Mouse (Mus musculus): Measurements from ENCODE around the gene Dyrk1a. TPM values are rescaled to one million over a fixed set of nuclear protein-coding genes. Genes with fewer than 3 reads are reported as not detected.
A peak's percentile ranks its signal among the peaks of the same experiment; 100 is the strongest.

Gene Dyrk1a
- total RNA-seq, 2 experiments from 2014 or later = 88.1 to 92.8 TPM

DNA sequence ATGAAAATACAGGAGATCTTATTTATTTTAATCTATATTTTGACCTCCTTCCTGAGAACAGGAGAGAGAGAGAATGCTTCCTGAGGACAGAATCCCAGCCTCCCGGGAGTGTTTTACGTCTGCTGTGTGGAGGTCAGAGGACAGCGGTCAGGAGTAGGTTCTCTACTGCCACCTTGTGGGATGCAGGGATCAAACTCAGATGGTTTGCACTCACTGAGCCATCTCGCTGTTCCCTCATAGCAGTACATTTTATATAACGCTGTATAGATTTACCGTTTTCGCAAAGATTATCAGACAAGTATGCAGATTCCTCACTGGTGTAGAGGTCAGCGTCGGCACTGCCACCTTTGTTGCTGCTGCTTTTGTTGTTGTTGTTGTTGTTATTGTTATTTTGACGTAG, 48.7 kb downstream of the Dyrk1a start:
- intact Hi-C loops (cut with DNase I) = loop anchor here (1.0 to 5.0 kb wide), 2 partner anchors 48 to 91 kb away; partner anchors contain the start of genes Dyrk1a and Vps26c
- DNase-seq (ENCODE audit: low spot score in 2 of 2) = peak; percentile 67 to 71

DNA sequence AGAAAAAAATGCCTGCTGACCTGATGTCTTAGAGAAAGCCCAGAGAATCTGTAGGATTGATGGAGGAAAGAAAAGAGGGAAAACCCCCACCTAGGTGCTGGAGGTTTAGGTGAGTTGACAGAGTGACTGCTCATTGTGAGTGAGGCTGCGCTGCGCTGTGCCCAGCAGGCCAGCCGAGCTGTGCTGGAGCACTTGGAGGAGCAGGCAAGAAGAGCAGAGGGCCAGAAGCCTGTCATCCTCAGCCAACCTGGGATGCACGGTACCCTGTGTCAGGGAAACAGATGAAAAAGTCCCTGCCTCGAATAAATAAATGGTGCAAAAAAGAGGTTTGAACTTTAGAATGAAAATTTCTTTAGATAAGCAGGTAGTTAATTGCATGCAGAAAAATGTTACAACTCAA, 49.5 kb downstream of the Dyrk1a start:
- intact Hi-C loops (cut with DNase I) = loop anchor here (5.0 kb wide), 1 partner anchor 92 kb away; the partner anchor contains the start of gene Vps26c
- no peak for DNase-seq (ENCODE audit: low spot score in 2 of 2)

- no peak for DNase-seq (ENCODE audit: low spot score in 2 of 2)
- intact Hi-C loops (cut with DNase I) = no loop called here
These were observed 55.1 kb downstream of the Dyrk1a start for GRCm38 (mm10) chr16:94624871-94625270.

DNA sequence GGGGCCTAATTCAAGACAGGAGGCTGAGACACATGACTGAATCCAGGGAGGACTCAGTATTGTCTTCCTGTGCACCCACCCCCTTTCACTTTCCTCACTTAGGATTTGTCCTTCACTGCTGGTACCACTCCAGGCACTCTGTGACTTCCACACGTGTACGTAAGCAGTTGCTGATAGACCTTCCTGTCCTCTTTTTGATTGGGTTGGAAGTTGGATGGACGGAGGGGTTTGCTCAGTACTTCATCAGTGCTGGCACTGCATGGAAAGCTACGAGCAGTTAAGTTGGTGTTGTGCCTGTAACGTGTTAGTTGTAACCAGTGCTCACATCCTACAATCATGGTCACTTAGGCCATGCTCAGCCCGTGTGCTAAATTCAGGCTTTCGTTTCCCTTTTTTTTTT, 55.8 kb downstream of the Dyrk1a start:
- intact Hi-C loops (cut with DNase I) = no loop called here
- no peak for DNase-seq (ENCODE audit: low spot score in 2 of 2)

GRCm38 (mm10) chr16:94627736-94628135, 57.9 kb downstream of the Dyrk1a start:
- intact Hi-C loops (cut with DNase I) = no loop called here
- DNase-seq (ENCODE audit: low spot score in 2 of 2) = no peak

- intact Hi-C loops (cut with DNase I) = no loop called here
- DNase-seq (ENCODE audit: low spot score in 2 of 2) = no peak
These were observed 59.3 kb downstream of the Dyrk1a start for GRCm38 (mm10) chr16:94628976-94629729.

DNA sequence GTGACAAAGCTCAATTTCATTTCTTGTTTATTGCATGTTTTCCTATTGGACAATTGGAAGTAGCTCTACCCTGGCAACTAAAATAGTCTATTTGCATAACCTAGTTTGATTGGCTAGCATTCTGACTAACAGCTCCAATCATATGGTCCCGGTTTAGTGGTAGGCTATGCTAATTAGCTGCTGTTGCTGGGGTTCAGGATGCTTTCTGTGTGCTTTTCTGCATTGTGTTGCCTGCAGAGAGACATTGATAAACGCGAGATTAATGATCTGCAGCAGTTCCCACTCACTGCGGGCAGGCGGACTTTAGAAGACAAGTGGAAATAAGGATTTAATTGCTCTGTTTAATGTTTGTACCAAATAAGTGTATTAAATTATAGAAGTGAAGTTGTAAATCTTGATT, 62.2 kb downstream of the Dyrk1a start:
- intact Hi-C loops (cut with DNase I) = no loop called here
- DNase-seq (ENCODE audit: low spot score in 2 of 2) = peak; percentile 36 to 75

GRCm38 (mm10) chr16:94632424-94632963, 62.7 kb downstream of the Dyrk1a start:
- intact Hi-C loops (cut with DNase I) = no loop called here
- no peak for DNase-seq (ENCODE audit: low spot score in 2 of 2)

DNA sequence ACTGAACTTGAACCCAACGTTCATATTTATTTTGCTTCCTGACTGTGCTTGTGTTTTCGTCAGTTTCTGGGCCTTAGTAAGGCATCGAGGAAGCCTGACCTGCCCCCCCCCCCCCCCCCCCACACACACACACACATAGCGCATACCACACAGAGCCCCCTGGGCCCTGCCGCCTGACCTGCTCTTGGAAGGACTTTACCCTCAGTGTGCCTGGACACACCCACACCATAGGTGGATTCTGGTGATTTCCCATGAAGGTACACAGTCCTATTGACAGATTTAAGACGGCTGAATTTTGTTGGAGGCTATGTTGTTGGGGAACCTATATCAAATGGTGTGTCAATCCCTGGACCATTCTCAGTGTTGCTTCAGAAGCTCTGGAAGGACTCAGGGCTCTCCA, 63.2 kb downstream of the Dyrk1a start:
- DNase-seq (ENCODE audit: low spot score in 2 of 2) = no peak
- intact Hi-C loops (cut with DNase I) = no loop called here

GRCm38 (mm10) chr16:94637423-94637822, 67.6 kb downstream of the Dyrk1a start:
- intact Hi-C loops (cut with DNase I) = no loop called here
- no peak for DNase-seq (ENCODE audit: low spot score in 2 of 2)

DNA sequence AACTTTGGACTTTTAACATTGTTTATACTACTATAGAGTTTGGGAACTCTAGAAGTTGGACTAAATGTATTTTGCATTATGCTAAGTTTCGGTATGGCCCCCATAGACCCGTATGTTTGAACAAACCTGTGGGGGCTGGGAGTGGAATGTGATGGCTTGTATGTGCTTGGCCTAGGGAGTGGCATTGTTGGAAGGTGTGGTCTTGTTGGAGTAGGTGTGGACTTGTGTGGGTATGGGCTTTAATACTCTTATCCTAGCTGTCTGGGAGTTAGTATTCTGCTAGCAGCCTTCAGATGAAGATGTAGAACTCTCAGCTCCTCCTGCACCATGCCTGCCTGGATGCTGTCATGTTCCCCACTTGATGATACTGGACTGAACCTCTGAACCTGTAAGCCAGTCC, 72.0 kb downstream of the Dyrk1a start:
- DNase-seq (ENCODE audit: low spot score in 2 of 2) = no peak
- intact Hi-C loops (cut with DNase I) = no loop called here

DNA sequence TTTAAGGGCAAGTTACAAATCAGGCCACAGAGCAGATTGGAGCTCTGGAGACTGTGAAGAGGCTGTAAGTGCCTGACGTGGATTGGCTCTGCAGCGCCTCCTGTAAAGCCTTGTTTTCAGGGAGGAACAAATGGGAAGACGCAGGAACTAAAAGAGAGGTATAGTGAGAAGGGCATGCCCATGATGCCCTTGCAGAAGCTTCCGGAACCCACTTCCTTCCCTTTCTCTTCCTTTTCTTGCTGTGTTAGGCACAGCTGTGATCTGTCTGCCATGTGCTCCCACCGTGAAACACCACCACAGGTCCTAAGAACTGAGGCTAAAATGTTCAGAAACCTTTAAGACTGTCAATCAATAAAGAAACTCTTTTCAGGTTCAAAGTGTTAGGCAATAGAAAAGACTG, 77.3 kb downstream of the Dyrk1a start:
- intact Hi-C loops (cut with DNase I) = no loop called here

DNA sequence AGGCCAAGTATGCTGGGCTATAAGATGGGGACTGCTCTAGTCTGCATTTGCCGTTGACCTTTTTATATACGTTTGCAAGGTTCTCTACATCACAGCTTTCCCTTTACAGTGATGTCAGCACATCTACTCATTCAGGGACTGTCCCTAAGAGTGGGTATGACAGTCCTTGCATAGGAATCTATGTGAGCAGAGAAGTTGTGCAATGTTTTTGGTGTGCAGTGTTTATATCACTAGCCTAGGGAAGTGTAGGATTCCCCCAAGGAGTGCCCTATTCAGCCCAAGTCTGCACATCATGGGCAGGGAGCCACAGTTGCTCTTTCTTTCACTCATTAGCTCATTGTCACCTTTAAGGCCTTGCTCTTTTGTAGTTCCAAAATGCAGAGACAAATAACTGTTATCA, 78.1 kb downstream of the Dyrk1a start:
- DNase-seq (ENCODE audit: low spot score in 2 of 2) = no peak
- intact Hi-C loops (cut with DNase I) = no loop called here

More for the DNA sequence above, 77.3 kb downstream of the Dyrk1a start:
- DNase-seq (ENCODE audit: low spot score in 2 of 2) = no peak

- no peak for DNase-seq (ENCODE audit: low spot score in 2 of 2)
- intact Hi-C loops (cut with DNase I) = loop anchor here (5.0 kb wide), 1 partner anchor 123 kb away; the partner anchor contains the start of gene Vps26c
These were observed 80.1 kb downstream of the Dyrk1a start for GRCm38 (mm10) chr16:94649861-94650260.

DNA sequence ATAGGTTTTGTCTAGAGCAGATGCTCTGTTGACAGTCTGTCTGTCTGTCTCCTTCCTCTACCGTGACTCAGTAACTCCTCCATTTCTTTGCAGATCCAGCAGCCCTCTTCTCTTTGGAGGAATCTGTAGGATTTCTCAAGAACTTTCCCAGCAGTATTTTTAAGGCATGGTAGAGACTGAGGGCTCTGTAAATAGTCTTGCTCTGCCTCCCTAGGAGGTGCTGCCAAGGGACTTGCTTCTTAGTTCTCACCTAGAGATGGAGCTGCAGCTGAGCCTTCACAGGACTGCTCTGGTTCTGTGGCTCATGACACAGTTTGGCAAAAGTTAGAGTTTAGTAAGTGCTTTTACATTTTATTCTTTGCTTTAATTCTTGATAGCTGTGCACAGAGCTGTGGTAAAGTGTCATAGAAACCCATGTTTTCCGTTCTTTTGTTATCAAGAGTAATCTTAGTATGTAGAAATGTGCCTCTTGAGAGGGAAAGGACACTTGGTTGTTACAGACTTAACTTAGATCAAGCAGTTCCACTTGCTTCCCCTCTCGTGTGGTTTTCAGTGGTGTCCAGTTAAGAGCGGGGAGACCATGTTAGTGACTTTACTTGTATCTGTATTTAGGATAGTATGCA, 82.4 kb downstream of the Dyrk1a start:
- intact Hi-C loops (cut with DNase I) = loop anchor here (5.0 kb wide), 1 partner anchor 125 kb away; the partner anchor contains the start of gene Vps26c
- DNase-seq (ENCODE audit: low spot score in 2 of 2) = peak in 1 of 2 experiments; percentile 81

GRCm38 (mm10) chr16:94655083-94655482, 85.3 kb downstream of the Dyrk1a start:
- intact Hi-C loops (cut with DNase I) = no loop called here
- no peak for DNase-seq (ENCODE audit: low spot score in 2 of 2)

DNA sequence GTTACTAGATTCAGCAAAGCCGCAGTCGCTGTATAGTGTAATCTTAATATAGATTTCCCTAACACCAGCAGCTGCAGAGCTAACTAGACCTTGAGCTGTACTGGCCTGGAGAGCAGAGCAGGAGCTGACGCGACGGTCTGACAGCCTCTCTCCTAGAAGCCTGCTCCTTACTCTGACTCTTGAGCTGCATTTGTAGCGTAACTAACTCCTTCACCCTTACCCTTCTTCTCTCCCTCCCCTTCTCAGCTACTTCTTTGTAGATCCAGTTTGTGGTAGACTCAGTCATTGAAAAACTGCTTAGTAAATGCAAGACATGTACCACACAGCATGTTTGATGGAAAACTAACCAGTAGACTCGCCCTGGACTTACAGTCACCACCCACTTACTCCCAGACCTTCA, 87.1 kb downstream of the Dyrk1a start:
- DNase-seq (ENCODE audit: low spot score in 2 of 2) = no peak
- intact Hi-C loops (cut with DNase I) = no loop called here

- intact Hi-C loops (cut with DNase I) = no loop called here
- no peak for DNase-seq (ENCODE audit: low spot score in 2 of 2)
These were observed 89.6 kb downstream of the Dyrk1a start for GRCm38 (mm10) chr16:94659394-94659793.

DNA sequence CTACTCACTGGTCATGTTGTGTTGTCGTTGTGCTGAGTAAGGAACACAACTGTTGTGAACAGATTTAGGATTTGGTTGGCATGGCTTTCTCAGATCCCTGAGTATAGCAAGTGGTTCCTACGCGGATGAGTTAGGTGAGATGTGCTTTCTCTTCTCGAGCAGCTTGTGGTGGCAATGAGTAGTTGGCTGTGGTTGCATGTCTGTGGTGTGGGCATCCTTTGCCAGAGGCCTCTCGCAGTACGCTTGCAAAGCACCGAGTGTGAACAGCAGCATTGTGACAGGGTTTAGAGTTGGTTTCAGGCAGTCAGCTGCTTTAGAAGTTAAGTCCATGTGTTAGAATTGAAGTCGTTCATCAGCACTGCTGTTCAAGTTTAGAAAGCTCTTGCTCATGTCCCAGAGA, 90.4 kb downstream of the Dyrk1a start:
- intact Hi-C loops (cut with DNase I) = no loop called here
- peak in 1 of 2 experiments; percentile 65 for DNase-seq (ENCODE audit: low spot score in 2 of 2)

DNA sequence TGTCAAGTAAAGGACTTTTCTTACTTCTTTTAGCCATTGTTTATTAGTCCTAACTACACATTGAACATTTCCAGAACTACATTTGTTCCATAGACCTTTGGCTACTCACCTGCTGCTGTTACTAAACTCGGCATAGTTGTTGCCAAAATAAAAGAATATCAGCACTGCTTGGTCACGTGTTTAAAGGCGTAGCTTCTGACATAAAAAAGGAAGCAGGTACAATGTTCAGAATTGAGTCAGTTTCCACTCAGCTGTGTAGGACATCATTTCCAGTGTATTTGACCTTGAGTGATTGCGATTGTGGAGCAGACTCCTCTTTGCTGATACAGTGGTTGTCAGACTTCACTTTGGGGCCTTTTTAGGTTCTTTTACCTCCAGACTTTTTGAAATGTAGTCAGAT, 97.7 kb downstream of the Dyrk1a start:
- DNase-seq (ENCODE audit: low spot score in 2 of 2) = no peak
- intact Hi-C loops (cut with DNase I) = no loop called here

DNA sequence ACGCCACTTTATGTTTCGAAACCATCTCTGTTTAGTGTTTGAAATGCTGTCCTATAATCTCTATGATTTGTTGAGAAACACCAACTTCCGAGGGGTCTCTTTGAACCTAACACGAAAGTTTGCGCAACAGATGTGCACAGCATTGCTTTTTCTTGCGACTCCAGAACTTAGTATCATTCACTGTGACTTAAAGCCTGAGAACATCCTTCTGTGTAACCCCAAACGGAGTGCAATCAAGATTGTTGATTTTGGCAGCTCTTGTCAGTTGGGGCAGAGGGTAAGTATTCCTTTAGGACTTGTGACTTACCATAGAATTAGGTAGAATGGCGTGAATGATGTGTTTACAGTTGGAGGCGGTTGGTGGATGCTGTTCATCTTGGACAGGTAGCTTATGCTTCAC, 101.5 kb downstream of the Dyrk1a start:
- intact Hi-C loops (cut with DNase I) = no loop called here
- DNase-seq (ENCODE audit: low spot score in 2 of 2) = no peak
